Mouse (Mus musculus) liver, embryonic 15.5 days (tissue): ENCODE data around the gene P3h4. TPM values are rescaled to one million over a fixed set of nuclear protein-coding genes. Genes with fewer than 3 reads are reported as not detected.

ENCODE experiments used
- microRNA-seq: library from miRNA; unstranded; fragments of <30 nt; microRNA quantifications from one replicate; pipeline ENCODE4, GENCODE M21; 2016
- polyA plus RNA-seq: library from polyadenylated mRNA; unstranded; fragments of >200 nt; fragmentation: Nextera tagmentation; extraction: Ambion mirVana; gene quantifications from 2 replicates; pipeline ENCODE4 v1.2.1, GENCODE M21; 2015

P3h4 gene
- polyA plus RNA-seq, 1 experiment from 2014 or later: 3.6 TPM

Small RNA genes within 50 kb of the gene (microRNA-seq; reads per million reads assigned to microRNA genes)
- gene Gm27374: not detected

Other genes with a start within 250 kb of the P3h4 start
- not detected in 2 replicates for gene Krt9, start 221.6 kb downstream of the P3h4 start, polyA plus RNA-seq
- gene Krt14, start 207.3 kb downstream of the P3h4 start, polyA plus RNA-seq: 0.50 and 0.76 TPM in 2 replicates
- not detected in 2 replicates for gene Krt16, start 165.9 kb downstream of the P3h4 start, polyA plus RNA-seq
- gene Krt17, start 153.8 kb downstream of the P3h4 start, polyA plus RNA-seq: 0.33 and 0.40 TPM in 2 replicates
- gene Krt42, start 145.0 kb downstream of the P3h4 start, polyA plus RNA-seq: not detected in 2 replicates
- 1,286 and 1,576 TPM in 2 replicates for gene Eif1, start 95.0 kb downstream of the P3h4 start, polyA plus RNA-seq
- not detected in 2 replicates for gene Gast, start 80.4 kb downstream of the P3h4 start, polyA plus RNA-seq
- 0.33 and 0.45 TPM in 2 replicates for gene Hap1, start 58.7 kb downstream of the P3h4 start, polyA plus RNA-seq
- 14.0 and 15.7 TPM in 2 replicates for gene Jup, start 17.1 kb downstream of the P3h4 start, polyA plus RNA-seq
- gene Fkbp10, start 861 bp upstream of the P3h4 start, polyA plus RNA-seq: 7.8 and 8.5 TPM in 2 replicates
- 16.5 and 17.7 TPM in 2 replicates for gene Nt5c3b, start 27.0 kb upstream of the P3h4 start, polyA plus RNA-seq
- 0.06 and 0.14 TPM in 2 replicates for gene Klhl10, start 27.1 kb upstream of the P3h4 start, polyA plus RNA-seq
- gene Klhl11, start 57.9 kb upstream of the P3h4 start, polyA plus RNA-seq: 1.6 and 2.2 TPM in 2 replicates
- 103 and 111 TPM in 2 replicates for gene Acly, start 113.2 kb upstream of the P3h4 start, polyA plus RNA-seq
- 0.07 and 0.14 TPM in 2 replicates for gene Ttc25, start 130.8 kb upstream of the P3h4 start, polyA plus RNA-seq
- gene Cnp, start 160.1 kb upstream of the P3h4 start, polyA plus RNA-seq: 14.2 and 15.1 TPM in 2 replicates
- gene Nkiras2, start 204.4 kb upstream of the P3h4 start, polyA plus RNA-seq: 18.8 and 19.2 TPM in 2 replicates
- 61.0 and 66.8 TPM in 2 replicates for gene Dnajc7, start 205.3 kb upstream of the P3h4 start, polyA plus RNA-seq